Mouse (Mus musculus): ENCODE results near the gene Nucb2.

Nucb2 gene

GRCm38 (mm10) chr7:116503879-116504817 is at the start of gene Nucb2:
Nucb2 (plus strand) TSS chr7:116504369.
- peak; percentile 93 for DNase-seq

GRCm38 (mm10) chr7:116456964-116457363 is 47.2 kb upstream of the Nucb2 start:
- no peak for DNase-seq

GRCm38 (mm10) chr7:116457391-116457790 is 46.8 kb upstream of the Nucb2 start:
- no peak for DNase-seq

- DNase-seq, result peak; percentile 13
Measured at GRCm38 (mm10) chr7:116458985-116459441, 45.2 kb upstream of the Nucb2 start.

DNA sequence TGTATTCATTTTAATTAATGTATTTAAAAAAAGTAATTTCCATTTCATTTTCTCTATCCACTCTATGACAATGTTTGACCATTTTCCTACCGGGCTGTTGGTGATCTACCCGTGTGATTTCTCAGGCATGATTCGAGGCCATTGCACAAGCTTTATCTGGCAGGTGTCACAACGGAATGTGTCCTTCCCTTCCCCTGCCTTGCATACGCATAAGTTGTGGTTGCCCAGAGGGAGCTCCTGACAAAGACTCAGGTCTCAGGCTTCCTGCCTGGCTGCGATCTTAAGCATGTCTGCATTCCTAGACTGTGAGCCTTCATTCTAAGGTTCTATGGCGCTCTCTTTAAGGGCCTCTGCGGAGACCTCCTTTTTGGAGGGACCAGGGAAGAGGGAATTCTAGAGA is 42.1 kb upstream of the Nucb2 start:
- no peak for DNase-seq

DNA sequence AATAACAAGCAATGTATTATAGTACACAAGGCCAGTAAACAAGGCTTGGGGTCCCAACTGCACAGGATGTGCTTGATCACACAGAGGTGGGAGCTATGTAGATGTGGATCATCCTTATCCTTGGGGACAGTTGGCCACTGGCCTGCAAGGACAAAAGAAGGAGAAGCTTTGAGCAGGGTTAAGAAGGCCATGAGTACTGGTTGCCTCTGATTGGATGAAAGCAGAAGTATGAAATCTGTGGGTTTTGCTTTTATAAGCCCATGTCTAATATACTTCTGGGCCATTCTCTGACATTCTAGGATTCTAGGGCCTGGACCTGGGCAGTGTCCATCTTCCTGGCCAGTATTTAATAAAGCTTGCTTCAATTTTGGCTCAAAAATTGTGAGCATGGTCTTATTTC is 28.3 kb upstream of the Nucb2 start:
- DNase-seq, result no peak

GRCm38 (mm10) chr7:116476264-116476663 is 27.9 kb upstream of the Nucb2 start:
- no peak for DNase-seq

- no peak for DNase-seq
Measured at GRCm38 (mm10) chr7:116483106-116483505, 21.1 kb upstream of the Nucb2 start.

GRCm38 (mm10) chr7:116483782-116484181 is 20.4 kb upstream of the Nucb2 start:
- no peak for DNase-seq

DNA sequence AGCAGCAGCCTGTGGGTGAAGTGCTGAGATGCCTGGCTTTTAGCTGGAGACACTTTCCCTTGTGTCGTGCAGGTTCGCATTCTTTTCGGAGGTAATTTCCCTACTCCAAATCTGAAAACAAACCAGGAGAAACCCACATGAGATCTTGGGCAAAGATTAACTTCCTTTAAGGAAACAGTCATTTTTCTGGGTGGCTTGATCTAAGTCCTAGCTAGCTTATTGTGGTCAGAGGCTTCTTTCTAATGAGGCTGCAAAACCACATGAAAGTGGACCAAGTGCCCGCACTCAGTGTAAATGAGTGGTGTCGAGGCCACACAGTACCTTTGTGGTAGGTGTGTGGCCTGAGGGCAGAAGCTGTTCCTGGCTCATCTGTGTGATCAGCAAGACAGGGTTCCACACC is 20.0 kb upstream of the Nucb2 start:
- no peak for DNase-seq

DNA sequence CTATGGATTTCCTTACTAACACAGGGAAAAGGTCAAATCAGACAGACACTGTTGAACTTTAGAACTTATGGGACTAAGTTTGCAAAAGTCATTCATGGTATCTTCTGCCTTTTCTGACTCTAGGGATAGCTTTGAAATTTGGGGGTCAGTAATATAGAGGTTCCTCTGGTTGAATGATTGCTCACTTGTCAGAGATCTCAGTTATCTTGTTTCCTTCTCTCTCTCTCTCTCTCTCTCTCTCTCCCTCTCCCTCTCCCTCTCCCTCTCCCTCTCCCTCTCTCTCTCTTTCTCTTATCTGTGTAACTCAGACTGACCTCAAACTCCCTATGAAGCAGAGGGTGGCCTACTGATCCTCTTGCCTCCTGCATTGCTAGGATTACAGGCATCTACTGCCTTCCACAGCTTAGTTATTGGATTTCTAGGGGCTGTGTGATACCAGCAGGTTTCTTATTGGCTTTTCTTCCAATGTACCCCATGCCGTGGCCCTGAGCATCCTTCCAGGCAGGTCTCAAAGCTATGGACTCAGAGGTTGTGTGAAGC is 19.0 kb upstream of the Nucb2 start:
- DNase-seq, result no peak

- no peak for DNase-seq
Measured at GRCm38 (mm10) chr7:116491113-116491512, 13.1 kb upstream of the Nucb2 start.

DNA sequence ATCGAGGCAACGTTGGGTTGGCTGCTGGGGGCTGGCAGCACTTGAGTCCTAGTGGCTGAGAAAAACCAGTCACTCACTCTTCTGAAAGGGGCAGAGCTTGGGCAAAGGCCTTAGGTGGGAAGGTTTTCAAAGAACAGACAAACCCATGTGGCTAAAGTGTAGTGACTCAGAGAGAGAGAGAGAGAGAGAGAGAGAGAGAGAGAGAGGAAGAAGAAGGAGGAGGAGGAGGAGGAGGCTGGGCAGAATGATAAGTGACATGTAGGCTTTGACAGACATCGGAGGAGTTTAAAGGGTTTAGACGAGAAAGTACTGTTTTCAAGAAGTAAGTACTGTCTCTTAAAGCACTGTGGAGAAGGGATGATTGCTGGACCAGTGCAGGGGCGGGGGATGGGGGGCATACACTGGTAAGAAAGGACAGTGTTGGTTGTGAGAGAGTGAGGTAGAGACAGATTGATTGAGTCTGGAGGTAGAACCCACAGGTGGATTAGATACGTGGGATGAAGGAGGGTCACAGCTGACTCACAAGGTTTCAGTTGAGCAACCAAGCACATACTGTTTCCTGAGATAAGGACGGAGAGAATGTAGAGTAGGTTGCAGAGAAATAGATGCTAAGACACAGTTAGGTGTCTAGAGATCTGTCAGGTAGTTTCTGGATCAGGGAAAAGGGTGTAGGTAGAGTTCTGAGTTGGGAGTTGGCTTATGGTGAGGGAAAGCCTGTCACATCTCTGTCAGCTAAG is 10.7 kb upstream of the Nucb2 start:
- no peak for DNase-seq

- peak; percentile 12 for DNase-seq
Measured at GRCm38 (mm10) chr7:116494618-116495017, 9.6 kb upstream of the Nucb2 start.

DNA sequence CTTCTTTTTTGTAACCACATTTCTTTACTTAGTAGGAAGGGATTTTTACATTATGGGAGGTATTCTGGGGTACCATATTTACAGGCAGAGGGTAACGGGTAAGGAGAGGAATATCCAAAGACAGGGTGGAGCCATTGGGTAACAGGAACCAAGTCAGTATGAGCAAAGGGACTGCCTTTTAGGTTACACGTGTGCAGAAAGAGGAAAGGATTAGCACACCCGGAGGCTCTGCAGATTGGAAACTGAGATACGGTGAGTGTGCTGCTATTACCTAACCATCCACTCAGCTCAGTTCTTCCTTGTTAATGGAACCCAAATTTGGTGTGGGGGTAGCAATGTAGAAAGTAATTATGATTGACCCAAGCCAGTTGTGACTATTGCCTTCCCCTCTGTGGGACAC is 7.4 kb upstream of the Nucb2 start:
- no peak for DNase-seq

DNA sequence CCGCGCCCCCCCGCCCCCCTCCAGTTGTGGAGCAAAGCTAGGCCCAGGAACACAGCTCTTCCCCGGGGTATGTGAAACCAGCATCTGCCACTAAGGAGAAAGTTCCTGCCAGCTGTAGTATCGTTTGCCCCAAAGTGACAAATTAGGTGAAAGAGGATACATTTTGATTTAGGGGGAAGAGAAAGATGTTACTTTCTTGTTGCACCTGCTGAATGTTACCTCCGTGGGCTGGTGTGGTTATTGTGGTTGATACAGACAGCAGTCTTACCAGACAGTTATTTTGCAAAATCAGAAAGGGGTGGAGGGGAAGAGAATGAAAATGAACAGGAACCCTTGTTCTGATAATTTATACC is 625 bp downstream of the Nucb2 start:
- no peak for DNase-seq

DNA sequence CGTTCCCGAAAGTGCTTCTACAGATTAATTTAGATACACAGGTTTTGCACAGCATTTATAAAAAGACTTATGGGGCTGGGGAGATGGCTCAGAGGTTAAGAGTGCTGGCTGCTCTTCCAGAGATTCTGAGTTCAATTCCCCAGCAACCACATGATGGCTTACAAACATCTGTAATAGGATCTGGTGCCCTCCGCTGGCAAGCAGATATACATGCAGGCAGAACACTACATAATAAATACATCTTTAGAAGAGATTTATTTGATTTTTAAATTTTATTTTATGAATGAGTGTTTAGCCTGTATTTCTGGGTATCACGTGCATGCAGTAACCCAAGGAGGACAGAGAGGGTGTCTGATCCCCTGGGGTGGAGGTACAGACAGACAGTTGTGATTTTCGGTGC is 9.9 kb downstream of the Nucb2 start:
- DNase-seq, result no peak

GRCm38 (mm10) chr7:116514546-116514945 is 10.4 kb downstream of the Nucb2 start:
- DNase-seq, result no peak

DNA sequence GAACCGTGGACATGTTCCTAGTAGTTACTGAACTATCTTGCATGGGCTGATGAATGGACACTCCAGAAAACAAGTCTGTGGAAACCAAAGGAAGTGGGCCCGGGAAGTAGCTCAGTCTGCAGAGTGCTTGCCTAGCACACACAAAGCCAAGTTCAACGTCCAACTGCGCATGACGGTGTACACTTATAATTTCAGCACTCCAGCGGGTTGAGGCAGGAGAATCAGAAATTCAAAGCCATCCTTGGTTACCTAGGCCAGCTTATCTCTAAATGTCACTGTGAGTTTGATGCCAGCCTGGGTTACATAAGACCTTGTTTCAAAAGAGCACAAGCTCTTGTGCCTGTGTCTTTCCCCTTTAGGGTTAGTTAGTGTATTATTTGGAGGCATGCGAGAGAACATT is 10.9 kb downstream of the Nucb2 start:
- no peak for DNase-seq

DNA sequence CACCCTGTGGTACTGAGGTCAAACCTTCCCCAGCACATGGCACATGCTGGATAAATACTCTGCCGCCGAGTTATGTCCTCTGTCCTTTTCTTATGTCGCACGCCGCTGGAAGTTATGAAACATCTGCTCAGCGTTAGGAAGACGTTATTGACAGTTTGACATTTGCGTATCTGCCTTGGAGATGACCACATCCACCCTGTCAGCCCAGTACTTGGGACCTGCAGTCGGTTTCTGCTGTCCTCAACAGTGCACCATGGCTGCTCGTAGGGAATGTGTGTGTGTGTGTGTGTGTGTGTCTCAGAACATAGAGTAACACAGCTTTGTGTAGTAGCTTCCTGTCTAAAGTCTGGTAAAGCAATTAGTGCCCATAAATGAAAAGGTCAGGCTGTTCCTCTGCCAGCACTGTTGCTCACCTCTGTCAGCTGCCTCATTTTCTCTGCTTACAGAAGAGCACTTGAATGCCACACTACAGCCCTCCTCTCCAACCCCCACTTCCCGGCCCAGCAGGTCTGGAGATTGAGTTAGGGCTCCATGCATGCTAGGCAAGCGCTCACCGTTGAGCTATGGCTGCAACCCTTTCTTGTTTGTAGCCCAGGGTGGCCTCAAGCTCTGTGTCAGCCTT is 11.5 kb downstream of the Nucb2 start:
- no peak for DNase-seq

GRCm38 (mm10) chr7:116517240-116517639 is 13.1 kb downstream of the Nucb2 start:
- DNase-seq, result no peak

GRCm38 (mm10) chr7:116518155-116518554 is 14.0 kb downstream of the Nucb2 start:
- DNase-seq, result no peak

- DNase-seq, result no peak
Measured at GRCm38 (mm10) chr7:116519805-116520204, 15.6 kb downstream of the Nucb2 start.
